Mouse (Mus musculus) olfactory bulb, adult 2 months (tissue): ENCODE data around the gene Hoxb6.

Experiments
- CTCF ChIP-seq: fragments of 200-500 bp; IDR thresholded peaks from 2 replicates; pipeline ENCODE4 v1.5.1; 2012; ENCODE audit warnings: low read depth, mild to moderate bottlenecking, low read length, moderate library complexity; ENCODE audit not compliant: insufficient read depth
- POLR2A ChIP-seq: fragments of 200-500 bp; IDR thresholded peaks from 2 replicates; pipeline ENCODE4 v1.6.1; 2012; ENCODE audit warnings: mild to moderate bottlenecking, low read depth, low read length, moderate library complexity; ENCODE audit not compliant: insufficient read depth

DNA sequence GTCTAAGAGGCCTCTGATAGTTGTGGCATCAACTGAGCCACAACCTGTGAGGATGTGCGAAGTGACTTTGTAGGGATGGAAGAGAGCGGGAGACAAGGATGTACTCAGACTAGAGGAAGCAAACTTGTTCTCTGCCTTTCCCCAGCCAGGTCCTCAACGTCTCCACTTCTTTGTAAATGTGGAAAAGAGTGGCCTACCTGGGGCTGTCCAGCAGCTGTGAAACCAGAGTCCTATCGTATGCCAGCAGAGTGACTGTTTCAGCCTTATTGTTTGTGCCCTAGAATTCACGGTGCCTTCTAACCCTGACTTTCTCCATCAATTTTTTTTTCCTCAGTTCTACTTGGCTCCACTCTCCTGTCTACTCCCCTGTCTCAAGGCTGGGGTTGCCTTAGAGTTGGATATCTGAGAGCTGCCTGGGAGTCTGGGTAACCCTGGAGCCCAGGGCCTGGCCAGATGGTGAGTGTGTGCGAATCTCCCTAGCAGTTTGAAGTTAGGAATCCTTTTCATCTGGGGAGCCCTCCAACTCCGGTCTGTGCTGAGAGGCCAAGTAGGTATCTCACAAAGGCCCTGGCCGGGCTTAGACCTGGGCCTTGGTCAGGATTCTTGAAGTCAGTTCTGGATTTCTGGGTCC, 27.8 kb upstream of the Hoxb6 start:
- TF ChIP-seq CTCF, result no peak
- TF ChIP-seq POLR2A, result no peak
